7 mouse cellular contexts compared by ENCODE assay signal in the genomic region with DNA sequence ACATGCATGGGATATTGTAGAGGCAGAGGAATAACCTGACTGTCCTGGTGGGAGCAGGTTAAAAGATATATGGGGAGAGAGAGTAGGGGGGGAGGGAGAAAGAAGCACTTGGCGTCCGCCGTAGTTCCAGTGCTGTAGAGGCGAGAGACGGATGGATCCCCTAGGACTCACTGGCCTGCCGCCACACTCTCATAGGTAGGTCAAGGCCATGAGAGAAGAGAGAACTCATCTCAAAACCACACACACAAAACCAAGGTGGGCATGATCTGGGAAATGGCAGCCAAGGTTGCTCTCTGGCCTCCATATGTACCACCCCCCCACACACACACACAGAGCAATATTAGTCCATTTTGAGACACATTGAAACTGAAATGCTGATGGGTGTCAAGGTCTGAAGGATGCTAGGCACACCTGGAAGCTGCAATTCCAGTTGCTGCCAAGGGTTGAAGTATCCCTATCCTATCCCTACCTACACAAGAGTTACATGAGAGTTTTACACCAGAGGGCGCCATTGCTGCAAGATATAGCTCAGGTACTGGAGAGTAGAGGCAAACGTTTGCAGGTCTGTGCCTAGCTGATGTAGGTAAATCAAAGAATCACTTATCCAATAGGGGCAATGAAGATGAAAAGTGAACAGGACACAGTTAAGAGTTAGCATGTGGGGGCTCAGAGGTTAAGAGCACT. TPM values are rescaled to one million over a fixed set of nuclear protein-coding genes. Genes with fewer than 3 reads are reported as not detected.
A peak's percentile ranks its signal among the peaks of the same experiment; 100 is the strongest.
DNase-seq lines count a peak whose midpoint lies in the region; TF ChIP-seq lines count a peak whose summit lies in the region.

No protein-coding gene starts in this region.

- TF ChIP-seq CTCF in C2C12 (IDR thresholded peaks at IDR 0.05; ENCODE audit: control insufficient read depth, insufficient read depth, insufficient read length) = peak; percentile 2
- TF ChIP-seq CTCF in small intestine, adult 2 months (IDR thresholded peaks at IDR 0.05; ENCODE audit: extremely low read depth, insufficient read length, insufficient replicate concordance, low read depth, low read length) = peak; percentile 19; the same call in 1 of the 2 replicates

- H3ac ChIP-seq in C2C12 (ENCODE audit: control insufficient read depth, insufficient read length, low read depth) = no peak overlapping the region

- peak overlapping the region; percentile 35 for H3K4me3 ChIP-seq in C2C12 (ENCODE audit: insufficient read depth, poor library complexity, severe bottlenecking)
- no peak overlapping the region for H3K4me3 ChIP-seq in small intestine, adult 2 months (ENCODE audit: low read depth, low read length)

- peaks cover 29% of the 10 kb centered on the region for H3K79me3 ChIP-seq in C2C12 (ENCODE audit: low read depth)

- no peaks in the 10 kb centered on the region for H3K27me3 ChIP-seq in C2C12 (ENCODE audit: control insufficient read depth, insufficient read depth, insufficient read length)
- H3K27me3 ChIP-seq in small intestine, adult 2 months (ENCODE audit: control insufficient read depth, insufficient read depth, low read length) = no peaks in the 10 kb centered on the region

- H3K79me2 ChIP-seq in C2C12 (ENCODE audit: control insufficient read depth, insufficient read depth) = peaks cover 45% of the 10 kb centered on the region

- H3K36me3 ChIP-seq in C2C12 (ENCODE audit: control insufficient read depth, insufficient read depth) = peaks cover 18% of the 10 kb centered on the region
- H3K36me3 ChIP-seq in small intestine, adult 2 months (ENCODE audit: control insufficient read depth, insufficient read depth, low read length) = peaks cover 7% of the 10 kb centered on the region; the same call in 1 of the 2 replicates

- peak; percentile 87 for DNase-seq in MN1 (ENCODE audit: low spot score)
- DNase-seq in embryo, embryonic 11.5 days (ENCODE audit: low read depth, low spot score) = peak; percentile 64
- DNase-seq in heart, postnatal 4 days = peak; percentile 61
- peak; percentile 84 for DNase-seq in layer of hippocampus, adult 9-11 months
- DNase-seq in lung, postnatal 14 days = peak; percentile 80

- WGBS in small intestine, adult 2 months = 66% methylated on average over 8 of the region's 8 CpGs

- no peak overlapping the region for H3K27ac ChIP-seq in small intestine, adult 2 months (ENCODE audit: insufficient read depth, low read depth, low read length)

- TF ChIP-seq POLR2A in small intestine, adult 2 months (IDR thresholded peaks at IDR 0.05; ENCODE audit: low read depth, low read length) = no peak

- H3K4me1 ChIP-seq in small intestine, adult 2 months (ENCODE audit: control insufficient read depth, insufficient read depth, insufficient read length, low read length) = peaks cover 10% of the 10 kb centered on the region; the same call in 1 of the 2 replicates

TF ChIP-seq in C2C12, 6 proteins besides CTCF, POLR2A, EP300 and RAD21:
- TF ChIP-seq CEBPB (IDR thresholded peaks at IDR 0.05; ENCODE audit: low read depth) (no peak), USF1 (IDR thresholded peaks at IDR 0.05; ENCODE audit: low read depth) (no peak), MYOG (IDR thresholded peaks at IDR 0.05; ENCODE audit: control insufficient read depth, extremely low read depth, insufficient read length) (no peak), MYOD1 (IDR thresholded peaks at IDR 0.05; ENCODE audit: control insufficient read depth, insufficient read length, low read depth) (no peak), FOSL1 (IDR thresholded peaks at IDR 0.05; ENCODE audit: insufficient read depth, low read length, poor library complexity, severe bottlenecking) (no peak), MAX (IDR thresholded peaks at IDR 0.05) (no peak)

RNA-seq across cellular contexts. Expression of a gene that starts 1.8 kb away (rescaled TPM):
- polyA plus RNA-seq in C2C12 (2012; fragmentation: generic; extraction: Trizol) = 183 TPM
- total RNA-seq in heart, postnatal 4 days (2021) = 100 to 1,000 TPM; 248 to 251 TPM
- polyA plus RNA-seq in small intestine, adult 2 months (2012; rRNA removed) = 177 and 352 TPM in 2 replicates

RNA-seq across cellular contexts. Expression of a gene that starts 9.4 kb away (rescaled TPM):
- polyA plus RNA-seq in C2C12 (2012; fragmentation: generic; extraction: Trizol) = not detected
- 1 to 10 TPM; 2.9 to 3.4 TPM for total RNA-seq in heart, postnatal 4 days (2021)
- polyA plus RNA-seq in small intestine, adult 2 months (2012; rRNA removed) = 0.36 and 1.6 TPM in 2 replicates

RNA-seq across cellular contexts. Expression of a gene that starts 21.7 kb away (rescaled TPM):
- polyA plus RNA-seq in C2C12 (2012; fragmentation: generic; extraction: Trizol) = 0.92 TPM
- total RNA-seq in heart, postnatal 4 days (2021) = 1 to 10 TPM; 4.2 to 4.8 TPM
- 11.5 and 18.8 TPM in 2 replicates for polyA plus RNA-seq in small intestine, adult 2 months (2012; rRNA removed)

RNA-seq across cellular contexts. Expression of a gene that starts 27.7 kb away (rescaled TPM):
- not detected for polyA plus RNA-seq in C2C12 (2012; fragmentation: generic; extraction: Trizol)
- total RNA-seq in heart, postnatal 4 days (2021) = 1 to 10 TPM in 1 of 2 experiments, under 1 TPM in 1; 0.81 to 1.0 TPM
- 26.2 and 32.9 TPM in 2 replicates for polyA plus RNA-seq in small intestine, adult 2 months (2012; rRNA removed)

RNA-seq across cellular contexts. Expression of a gene that starts 31.5 kb away (rescaled TPM):
- polyA plus RNA-seq in C2C12 (2012; fragmentation: generic; extraction: Trizol) = 202 TPM
- 100 to 1,000 TPM; 318 to 321 TPM for total RNA-seq in heart, postnatal 4 days (2021)
- polyA plus RNA-seq in small intestine, adult 2 months (2012; rRNA removed) = 93.6 and 184 TPM in 2 replicates
